Mouse (Mus musculus) embryonic facial prominence, embryonic 10.5 days (tissue): Measurements from ENCODE around the gene Il24. TPM values are rescaled to one million over a fixed set of nuclear protein-coding genes. Genes with fewer than 3 reads are reported as not detected.

ENCODE experiments used
- DNase-seq: peaks from one replicate; pipeline ENCODE4 v3.0.0-alpha.2; 2017; ENCODE audit warnings: low spot score
- H3K27ac ChIP-seq: fragments of 300-500 bp; sonication (generic); replicated peaks from 2 replicates; pipeline ENCODE4 v1.5.1; 2016; ENCODE audit warnings: mild to moderate bottlenecking
- H3K27me3 ChIP-seq: fragments of 300-500 bp; sonication (generic); replicated peaks from 2 replicates; pipeline ENCODE4 v1.6.1; 2016; ENCODE audit warnings: low read depth, mild to moderate bottlenecking; ENCODE audit not compliant: poor library complexity, severe bottlenecking
- H3K36me3 ChIP-seq: fragments of 300-500 bp; sonication (generic); replicated peaks from 2 replicates; pipeline ENCODE4 v1.6.1; 2016; ENCODE audit warnings: mild to moderate bottlenecking, moderate library complexity
- H3K4me1 ChIP-seq: fragments of 300-500 bp; sonication (generic); 2 replicates; pipeline ENCODE4 v1.6.1; 2016
- H3K4me3 ChIP-seq: fragments of 300-500 bp; sonication (generic); 2 replicates; pipeline ENCODE4 v1.5.1; 2016; ENCODE audit warnings: mild to moderate bottlenecking, moderate library complexity
- H3K9me3 ChIP-seq: fragments of 300-500 bp; sonication (generic); 2 replicates; pipeline ENCODE4 v1.6.1; 2016; ENCODE audit warnings: mild to moderate bottlenecking
- WGBS: fragments of 180-500 bp; shearing (Covaris S2); methylation state at CpG from one replicate; pipeline ENCODE4 v1.1.7; 2016; 5-methylcytosine and 5-hydroxymethylcytosine counted together
- polyA plus RNA-seq: library from polyadenylated mRNA; unstranded; fragments of >200 nt; fragmentation: Nextera tagmentation; extraction: Ambion mirVana; gene quantifications from 2 replicates; pipeline ENCODE4 v1.2.1, GENCODE M21; 2016

Il24 gene
- polyA plus RNA-seq, 1 experiment from 2014 or later: not detected

- DNase-seq: peak; percentile 38
Measured at GRCm38 (mm10) chr1:130876931-130877509, 10.2 kb downstream of the Il24 start.

GRCm38 (mm10) chr1:130875910-130876309 is 11.3 kb downstream of the Il24 start:
- Histone ChIP-seq H3K9me3 (no peaks in the 10 kb centered on the region), H3K27me3 (peaks cover 35% of the 10 kb centered on the region)

More at GRCm38 (mm10) chr1:130876931-130877509, 10.2 kb downstream of the Il24 start:
- H3K4me1 ChIP-seq: peaks cover 7% of the 10 kb centered on the region
- 22% methylated on average over 3 of the region's 3 CpGs for WGBS
- peaks cover 35% of the 10 kb centered on the region for H3K27me3 ChIP-seq
- no peaks in the 10 kb centered on the region for H3K36me3 ChIP-seq
- no peak overlapping the region for H3K27ac ChIP-seq
- no peak overlapping the region for H3K4me3 ChIP-seq
- no peaks in the 10 kb centered on the region for H3K9me3 ChIP-seq

GRCm38 (mm10) chr1:130875139-130875538 is 12.1 kb downstream of the Il24 start:
- no peaks in the 10 kb centered on the region for H3K9me3 ChIP-seq
- DNase-seq: peak; percentile 33
- H3K4me1 ChIP-seq: peaks cover 7% of the 10 kb centered on the region
- no peaks in the 10 kb centered on the region for H3K36me3 ChIP-seq
- WGBS: 45% methylated on average over 3 of the region's 3 CpGs
- H3K4me3 ChIP-seq: no peak overlapping the region
- peaks cover 31% of the 10 kb centered on the region for H3K27me3 ChIP-seq
- no peak overlapping the region for H3K27ac ChIP-seq

More at GRCm38 (mm10) chr1:130875910-130876309, 11.3 kb downstream of the Il24 start:
- WGBS: 67% methylated on average over 3 of the region's 3 CpGs
- Histone ChIP-seq H3K4me1 (peaks cover 7% of the 10 kb centered on the region), H3K27ac (no peak overlapping the region), H3K36me3 (no peaks in the 10 kb centered on the region), H3K4me3 (no peak overlapping the region)
- no peak for DNase-seq

GRCm38 (mm10) chr1:130872912-130873311 is 14.3 kb downstream of the Il24 start:
- Histone ChIP-seq H3K4me3 (no peak overlapping the region), H3K9me3 (no peaks in the 10 kb centered on the region), H3K36me3 (no peaks in the 10 kb centered on the region), H3K4me1 (peaks cover 1% of the 10 kb centered on the region), H3K27ac (no peak overlapping the region), H3K27me3 (peaks cover 9% of the 10 kb centered on the region)
- 94% methylated on average over 2 of the region's 2 CpGs for whole genome bisulfite sequencing
- DNase-seq: no peak

GRCm38 (mm10) chr1:130865541-130866221 is 21.6 kb downstream of the Il24 start, which contains the start of gene Fcmr:
Fcmr (plus strand) TSS chr1:130865669.
- no peak for DNase-seq
- H3K9me3 ChIP-seq: no peaks in the 10 kb centered on the region
- WGBS: 85% methylated on average over 7 of the region's 7 CpGs
- no peaks in the 10 kb centered on the region for H3K36me3 ChIP-seq
- H3K27me3 ChIP-seq: no peaks in the 10 kb centered on the region
- no peaks in the 10 kb centered on the region for H3K4me1 ChIP-seq
- no peak within 1 kb of the TSS for H3K27ac ChIP-seq
- no peak within 1 kb of the TSS for H3K4me3 ChIP-seq

GRCm38 (mm10) chr1:130864741-130865140 is 22.5 kb downstream of the Il24 start:
- no peaks in the 10 kb centered on the region for H3K36me3 ChIP-seq
- no peaks in the 10 kb centered on the region for H3K4me1 ChIP-seq
- H3K27me3 ChIP-seq: no peaks in the 10 kb centered on the region
- no peak overlapping the region for H3K4me3 ChIP-seq
- no peaks in the 10 kb centered on the region for H3K9me3 ChIP-seq
- no peak for DNase-seq
- H3K27ac ChIP-seq: no peak overlapping the region
- 81% methylated on average over 5 of the region's 5 CpGs for WGBS

GRCm38 (mm10) chr1:130864238-130864637 is 23.0 kb downstream of the Il24 start:
- H3K4me3 ChIP-seq: no peak overlapping the region
- DNase-seq: no peak
- no peaks in the 10 kb centered on the region for H3K27me3 ChIP-seq
- H3K27ac ChIP-seq: no peak overlapping the region
- H3K36me3 ChIP-seq: no peaks in the 10 kb centered on the region
- 82% methylated on average over 4 of the region's 4 CpGs for WGBS
- no peaks in the 10 kb centered on the region for H3K4me1 ChIP-seq
- H3K9me3 ChIP-seq: no peaks in the 10 kb centered on the region

- no peaks in the 10 kb centered on the region for H3K9me3 ChIP-seq
- WGBS: 77% methylated on average over 4 of the region's 4 CpGs
- H3K27me3 ChIP-seq: no peaks in the 10 kb centered on the region
- no peak for DNase-seq
- no peak overlapping the region for H3K4me3 ChIP-seq
- no peaks in the 10 kb centered on the region for H3K4me1 ChIP-seq
- no peaks in the 10 kb centered on the region for H3K36me3 ChIP-seq
- H3K27ac ChIP-seq: no peak overlapping the region
Measured at GRCm38 (mm10) chr1:130857456-130857855, 29.8 kb downstream of the Il24 start.

- H3K4me1 ChIP-seq: no peaks in the 10 kb centered on the region
- H3K36me3 ChIP-seq: no peaks in the 10 kb centered on the region
- WGBS: 83% methylated on average over 2 of the region's 2 CpGs
- H3K4me3 ChIP-seq: no peak overlapping the region
- H3K27ac ChIP-seq: no peak overlapping the region
- H3K27me3 ChIP-seq: no peaks in the 10 kb centered on the region
- H3K9me3 ChIP-seq: no peaks in the 10 kb centered on the region
- no peak for DNase-seq
Measured at GRCm38 (mm10) chr1:130855723-130856122, 31.5 kb downstream of the Il24 start.

- H3K9me3 ChIP-seq: no peaks in the 10 kb centered on the region
- WGBS: 84% methylated on average over 9 of the region's 9 CpGs
- no peak overlapping the region for H3K27ac ChIP-seq
- no peaks in the 10 kb centered on the region for H3K4me1 ChIP-seq
- DNase-seq: no peak
- no peak overlapping the region for H3K4me3 ChIP-seq
- H3K36me3 ChIP-seq: no peaks in the 10 kb centered on the region
- H3K27me3 ChIP-seq: no peaks in the 10 kb centered on the region
Measured at GRCm38 (mm10) chr1:130854819-130855218, 32.4 kb downstream of the Il24 start.

- no peaks in the 10 kb centered on the region for H3K27me3 ChIP-seq
- no peaks in the 10 kb centered on the region for H3K36me3 ChIP-seq
- no peak overlapping the region for H3K4me3 ChIP-seq
- no peak overlapping the region for H3K27ac ChIP-seq
- 85% methylated on average over 5 of the region's 5 CpGs for WGBS
- DNase-seq: no peak
- no peaks in the 10 kb centered on the region for H3K4me1 ChIP-seq
- no peaks in the 10 kb centered on the region for H3K9me3 ChIP-seq
Measured at GRCm38 (mm10) chr1:130850405-130850804, 36.8 kb downstream of the Il24 start.

GRCm38 (mm10) chr1:130849530-130850214 is 37.6 kb downstream of the Il24 start:
- 92% methylated on average over 10 of the region's 10 CpGs for WGBS
- H3K36me3 ChIP-seq: no peaks in the 10 kb centered on the region
- H3K27me3 ChIP-seq: no peaks in the 10 kb centered on the region
- no peak overlapping the region for H3K4me3 ChIP-seq
- no peak overlapping the region for H3K27ac ChIP-seq
- H3K9me3 ChIP-seq: no peaks in the 10 kb centered on the region
- DNase-seq: no peak
- no peaks in the 10 kb centered on the region for H3K4me1 ChIP-seq

GRCm38 (mm10) chr1:130844516-130844915 is 42.7 kb downstream of the Il24 start:
- no peak overlapping the region for H3K27ac ChIP-seq
- no peak for DNase-seq
- 93% methylated on average over 7 of the region's 7 CpGs for WGBS
- H3K4me3 ChIP-seq: no peak overlapping the region
- no peaks in the 10 kb centered on the region for H3K9me3 ChIP-seq
- H3K36me3 ChIP-seq: no peaks in the 10 kb centered on the region
- no peaks in the 10 kb centered on the region for H3K4me1 ChIP-seq
- no peaks in the 10 kb centered on the region for H3K27me3 ChIP-seq
